In genomic region chr6:8949665-8950201, GRCm38 (mm10) we compare ENCODE assay signal across 8 mouse cellular contexts. TPM values are rescaled to one million over a fixed set of nuclear protein-coding genes. Genes with fewer than 3 reads are reported as not detected.
DNase-seq lines count a peak whose midpoint lies in the region; ATAC-seq and TF ChIP-seq lines count a peak whose summit lies in the region.

No protein-coding gene starts in this region.

- peaks cover 43% of the 10 kb centered on the region for H3K27me3 ChIP-seq in midbrain, embryonic 15.5 days (replicated peaks)

- peaks cover 35% of the 10 kb centered on the region for H3K4me1 ChIP-seq in midbrain, embryonic 15.5 days
- no peaks in the 10 kb centered on the region for H3K4me1 ChIP-seq in lung, adult 2 months (ENCODE audit: control insufficient read depth, insufficient read depth, low read length)

- peak overlapping the region; percentile 50; the same call in 1 of the 2 replicates for H3K27ac ChIP-seq in left cerebral cortex, adult 2 months
- H3K27ac ChIP-seq in midbrain, embryonic 15.5 days = peak overlapping the region; percentile 87

- peak; percentile 76 for ATAC-seq in midbrain, embryonic 15.5 days (replicated peaks)

- peak overlapping the region; percentile 84 for H3K9ac ChIP-seq in midbrain, embryonic 15.5 days

- peak in 1 of 2 experiments; percentile 14 for DNase-seq in left cerebral cortex, adult 2 months (ENCODE audit: extremely low spot score in 1 of 2, low spot score in 2 of 2)
- DNase-seq in left cerebral cortex, postnatal 25 days (ENCODE audit: low spot score in 2 of 2) = no peak
- DNase-seq in cerebellum, postnatal 4 days (ENCODE audit: low spot score in 2 of 2) = peak; percentile 29 to 51
- peak; percentile 20 to 21 for DNase-seq in heart, postnatal 14 days
- no peak for DNase-seq in spleen, postnatal 4 days (ENCODE audit: low spot score in 2 of 2)
- no peak for DNase-seq in lung, adult 2 months
- DNase-seq in gastrocnemius, postnatal 14 days = no peak

- H3K4me2 ChIP-seq in midbrain, embryonic 15.5 days = peak overlapping the region; percentile 87

- no peak for TF ChIP-seq CTCF in left cerebral cortex, adult 2 months (IDR thresholded peaks at IDR 0.05)
- no peak for TF ChIP-seq CTCF in lung, adult 2 months (IDR thresholded peaks at IDR 0.05; ENCODE audit: insufficient read depth, low read length)

- TF ChIP-seq POLR2A in lung, adult 2 months (IDR thresholded peaks at IDR 0.05; ENCODE audit: borderline replicate concordance, extremely low read depth, low read depth, low read length) = no peak

- peak overlapping the region; percentile 47 for H3K4me3 ChIP-seq in left cerebral cortex, adult 2 months
- H3K4me3 ChIP-seq in midbrain, embryonic 15.5 days = peak overlapping the region; percentile 77
- H3K4me3 ChIP-seq in lung, adult 2 months (replicated peaks; ENCODE audit: extremely low read depth, low read depth, low read length) = no peak overlapping the region

- 1% methylated on average over 31 of the region's 31 CpGs for WGBS in midbrain, embryonic 15.5 days
- WGBS in lung, adult 2 months = 4% methylated on average over 31 of the region's 31 CpGs

- no peaks in the 10 kb centered on the region for H3K9me3 ChIP-seq in midbrain, embryonic 15.5 days

- H3K36me3 ChIP-seq in midbrain, embryonic 15.5 days (replicated peaks) = no peaks in the 10 kb centered on the region

- intact Hi-C loops in left cerebral cortex, adult 2 months (cut with DNase I) = loop anchor here (5.0 kb wide), 2 partner anchors 128 to 283 kb away; no protein-coding TSS in a partner anchor
- intact Hi-C loops in left cerebral cortex, postnatal 25 days (cut with DNase I) = loop anchor here (2.0 kb wide), 1 partner anchor 285 kb away; no protein-coding TSS in a partner anchor
- intact Hi-C loops in heart, postnatal 14 days (cut with DNase I) = no loop called here
- intact Hi-C loops in gastrocnemius, postnatal 14 days (cut with DNase I; ENCODE audit: low total_unique reads) = no loop called here

RNA-seq across cellular contexts. Expression of gene Nxph1, which starts 1.5 kb away (rescaled TPM):
- total RNA-seq in left cerebral cortex, adult 2 months (2021) = 10 to 100 TPM; 41.0 to 44.1 TPM
- total RNA-seq in left cerebral cortex, postnatal 25 days (2021) = 10 to 100 TPM; 39.6 to 43.0 TPM
- not detected for total RNA-seq in heart, postnatal 14 days (2021)
- polyA plus RNA-seq in midbrain, embryonic 15.5 days (2015; fragmentation: Nextera tagmentation; extraction: Ambion mirVana) = 75.8 and 79.2 TPM in 2 replicates
- 0.12 and 0.13 TPM in 2 replicates for polyA plus RNA-seq in lung, adult 2 months (2012; rRNA removed)
- not detected for total RNA-seq in gastrocnemius, postnatal 14 days (2021)

Comparison
In these comparisons a context has a peak if more than half of its experiments do, and no peak if none do; other contexts are left out.
1. DNase-seq: peak in cerebellum, postnatal 4 days (2 of 2) and heart, postnatal 14 days (2 of 2); none in left cerebral cortex, postnatal 25 days (0 of 2), spleen, postnatal 4 days (0 of 2), lung, adult 2 months (single experiment) and gastrocnemius, postnatal 14 days (single experiment).
2. RNA of gene Nxph1, which starts 1.5 kb away (total RNA-seq): 41.0 to 44.1 TPM in left cerebral cortex, adult 2 months and 39.6 to 43.0 TPM in left cerebral cortex, postnatal 25 days; not detected in heart, postnatal 14 days and not detected in gastrocnemius, postnatal 14 days; every median in the first group is over 10 times any median in the second.
3. intact Hi-C loops: an anchor here in left cerebral cortex, adult 2 months (5.0 kb wide) and left cerebral cortex, postnatal 25 days (2.0 kb wide); none called in heart, postnatal 14 days and gastrocnemius, postnatal 14 days.